Mouse (Mus musculus) retina, postnatal 1 day (tissue): Measurements from ENCODE around the gene Irx3.

Experiments
- DNase-seq: peaks from one replicate; pipeline ENCODE4 v3.0.0-alpha.2; 2012

The Irx3 gene

GRCm38 (mm10) chr8:91801839-91802238 is at the start of gene Irx3:
TSS of gene Irx3 (minus strand) at chr8:91802067.
- peak; percentile 81 for DNase-seq

GRCm38 (mm10) chr8:91851359-91851758 is 49.5 kb upstream of the Irx3 start:
- no peak for DNase-seq

GRCm38 (mm10) chr8:91849984-91850383 is 48.1 kb upstream of the Irx3 start:
- no peak for DNase-seq

GRCm38 (mm10) chr8:91849529-91849928 is 47.7 kb upstream of the Irx3 start:
- no peak for DNase-seq

- DNase-seq: no peak
Observed at GRCm38 (mm10) chr8:91845641-91846040, 43.8 kb upstream of the Irx3 start.

GRCm38 (mm10) chr8:91837131-91837530 is 35.3 kb upstream of the Irx3 start:
- no peak for DNase-seq

- no peak for DNase-seq
Observed at GRCm38 (mm10) chr8:91836685-91837084, 34.8 kb upstream of the Irx3 start.

- DNase-seq: peak; percentile 59
Observed at GRCm38 (mm10) chr8:91827661-91828060, 25.8 kb upstream of the Irx3 start.

GRCm38 (mm10) chr8:91827192-91827591 is 25.3 kb upstream of the Irx3 start:
- no peak for DNase-seq

- DNase-seq: no peak
Observed at GRCm38 (mm10) chr8:91823357-91823756, 21.5 kb upstream of the Irx3 start.

- DNase-seq: no peak
Observed at GRCm38 (mm10) chr8:91822746-91823145, 20.9 kb upstream of the Irx3 start.

GRCm38 (mm10) chr8:91821976-91822375 is 20.1 kb upstream of the Irx3 start:
- DNase-seq: peak; percentile 15

GRCm38 (mm10) chr8:91819778-91820177 is 17.9 kb upstream of the Irx3 start:
- no peak for DNase-seq

- DNase-seq: no peak
Observed at GRCm38 (mm10) chr8:91818784-91819183, 16.9 kb upstream of the Irx3 start.

GRCm38 (mm10) chr8:91814106-91814505 is 12.2 kb upstream of the Irx3 start:
- DNase-seq: no peak

- no peak for DNase-seq
Observed at GRCm38 (mm10) chr8:91806720-91807241, 4.9 kb upstream of the Irx3 start.

- DNase-seq: peak; percentile 52
Observed at GRCm38 (mm10) chr8:91806084-91806719, 4.3 kb upstream of the Irx3 start.

GRCm38 (mm10) chr8:91805254-91805671 is 3.4 kb upstream of the Irx3 start:
- DNase-seq: peak; percentile 66

- peak; percentile 73 for DNase-seq
Observed at GRCm38 (mm10) chr8:91804403-91805253, 2.8 kb upstream of the Irx3 start.

GRCm38 (mm10) chr8:91803515-91804402 is 1.9 kb upstream of the Irx3 start:
- no peak for DNase-seq

- DNase-seq: peak; percentile 39
Observed at GRCm38 (mm10) chr8:91802401-91803322, 795 bp upstream of the Irx3 start.
